Comparison of ENCODE assay signal across 23 mouse cellular contexts in genomic region chr13:42073285-42073684, GRCm38 (mm10). TPM values are rescaled to one million over a fixed set of nuclear protein-coding genes. Genes with fewer than 3 reads are reported as not detected.
DNase-seq lines count a peak whose midpoint lies in the region; ATAC-seq and TF ChIP-seq lines count a peak whose summit lies in the region.
"Had no signal": no experiment of that assay in that cellular context is flagged by ENCODE, and none has a peak within 500 bp of the region (broad histone marks: within the 10 kb centered on the region; RNA-seq: fewer than 3 reads in every experiment).

No protein-coding gene starts in this region.

- 69% methylated on average over 6 of the region's 6 CpGs for WGBS in liver, adult 2 months
- WGBS in liver, embryonic 11.5 days: 68% methylated on average over 6 of the region's 6 CpGs
- WGBS in midbrain, postnatal 0 days: 83% methylated on average over 6 of the region's 6 CpGs

- peaks cover 5% of the 10 kb centered on the region; the same call in 1 of the 2 replicates for H3K4me1 ChIP-seq in liver, adult 2 months (ENCODE audit: control insufficient read depth, insufficient read depth, low read length)
- H3K4me1 ChIP-seq in liver, embryonic 11.5 days (replicated peaks; ENCODE audit: control insufficient read depth, insufficient read depth, low read length): peaks cover 25% of the 10 kb centered on the region
- 0 out of 2 replicates have a peak, but pooled peaks cover 3% of the 10 kb centered on the region for H3K4me1 ChIP-seq in midbrain, postnatal 0 days (ENCODE audit: insufficient read depth, low read length)
- H3K4me1 ChIP-seq: forebrain, embryonic 13.5 days had no signal

- H3K79me2 ChIP-seq in liver, adult 2 months (ENCODE audit: control insufficient read depth, insufficient read depth, low read length): peaks cover 41% of the 10 kb centered on the region; the same call in 1 of the 2 replicates

- no peaks in the 10 kb centered on the region for H3K9me3 ChIP-seq in liver, embryonic 11.5 days (ENCODE audit: control insufficient read depth, low read length)
- no peaks in the 10 kb centered on the region for H3K9me3 ChIP-seq in midbrain, postnatal 0 days (ENCODE audit: low read length)
- H3K9me3 ChIP-seq: embryonic facial prominence, embryonic 10.5 days; forebrain, embryonic 13.5 days; heart, embryonic 10.5 days; heart, embryonic 15.5 days; hindbrain, embryonic 10.5 days had no signal

- no peak for ATAC-seq in liver, embryonic 11.5 days (replicated peaks; ENCODE audit: low FRiP score)
- peak; percentile 50 for ATAC-seq in granulocyte monocyte progenitor cell, adult 5-6 weeks (replicated peaks; ENCODE audit: poor library complexity, severe bottlenecking)
- ATAC-seq in megakaryocyte progenitor cell, adult 5-6 weeks (replicated peaks; ENCODE audit: poor library complexity): 0 out of 2 replicates have a peak, but pooled peaks have one; percentile 29
- no peak for ATAC-seq in midbrain, postnatal 0 days (ENCODE audit: low FRiP score)
- ATAC-seq: forebrain, embryonic 13.5 days; forebrain, postnatal 0 days had no signal

- no peak overlapping the region for H3K27ac ChIP-seq in liver, adult 2 months (replicated peaks; ENCODE audit: insufficient read depth, low read depth, low read length)
- H3K27ac ChIP-seq in liver, embryonic 11.5 days (ENCODE audit: low read depth, low read length): no peak overlapping the region
- H3K27ac ChIP-seq in midbrain, postnatal 0 days (ENCODE audit: low read depth, low read length): no peak overlapping the region
- H3K27ac ChIP-seq: embryonic facial prominence, embryonic 10.5 days; forebrain, embryonic 13.5 days; heart, embryonic 10.5 days; heart, embryonic 15.5 days; hindbrain, embryonic 10.5 days; hindbrain, embryonic 14.5 days had no signal

- H3K36me3 ChIP-seq in liver, adult 2 months (ENCODE audit: control insufficient read depth, insufficient read depth, low read length): peaks cover 2% of the 10 kb centered on the region; the same call in 1 of the 2 replicates
- peaks cover 3% of the 10 kb centered on the region; the same call in 1 of the 2 replicates for H3K36me3 ChIP-seq in liver, embryonic 11.5 days (ENCODE audit: control insufficient read depth, insufficient read depth, low read length)
- H3K36me3 ChIP-seq in midbrain, postnatal 0 days (ENCODE audit: insufficient read depth, low read length): no peaks in the 10 kb centered on the region

- H3K27me3 ChIP-seq in liver, adult 2 months (ENCODE audit: control insufficient read depth, insufficient read depth, low read length): no peaks in the 10 kb centered on the region
- no peaks in the 10 kb centered on the region for H3K27me3 ChIP-seq in liver, embryonic 11.5 days (replicated peaks; ENCODE audit: control insufficient read depth, insufficient read depth, low read length)
- H3K27me3 ChIP-seq in midbrain, postnatal 0 days (ENCODE audit: insufficient read depth, low read length): no peaks in the 10 kb centered on the region
- H3K27me3 ChIP-seq: forebrain, embryonic 13.5 days; heart, embryonic 15.5 days had no signal

- TF ChIP-seq POLR2A in liver, adult 2 months (IDR thresholded peaks at IDR 0.05; ENCODE audit: extremely low read depth, insufficient read depth, low read length): no peak

- TF ChIP-seq CTCF in liver, adult 2 months (IDR thresholded peaks at IDR 0.05; ENCODE audit: low read depth, low read length): no peak
- no peak for TF ChIP-seq CTCF in midbrain, postnatal 0 days (IDR thresholded peaks at IDR 0.05)

- no peak overlapping the region for H3K9ac ChIP-seq in liver, adult 2 months (ENCODE audit: low read depth, low read length)
- H3K9ac ChIP-seq in liver, embryonic 11.5 days (ENCODE audit: low read depth, low read length): no peak overlapping the region
- H3K9ac ChIP-seq in midbrain, postnatal 0 days (replicated peaks; ENCODE audit: low read length, poor library complexity, severe bottlenecking): no peak overlapping the region
- H3K9ac ChIP-seq: forebrain, embryonic 13.5 days; forebrain, postnatal 0 days; heart, embryonic 15.5 days; hindbrain, embryonic 14.5 days had no signal

- no peak overlapping the region for H3K4me3 ChIP-seq in liver, adult 2 months (ENCODE audit: insufficient read depth, low read depth, low read length)
- H3K4me3 ChIP-seq in liver, embryonic 11.5 days (ENCODE audit: low read depth, low read length): no peak overlapping the region
- H3K4me3 ChIP-seq in midbrain, postnatal 0 days (ENCODE audit: low read depth, low read length): no peak overlapping the region
- H3K4me3 ChIP-seq: embryonic facial prominence, embryonic 10.5 days; forebrain, embryonic 13.5 days; heart, embryonic 10.5 days; heart, embryonic 15.5 days; hindbrain, embryonic 10.5 days had no signal

- DNase-seq in liver, adult 2 months (ENCODE audit: extremely low read depth, low read depth, low spot score): peak; percentile 36
- DNase-seq in liver, embryonic 11.5 days (ENCODE audit: low spot score): no peak
- DNase-seq in lung, postnatal 10 days: peak; percentile 22
- DNase-seq in lung, postnatal 4 days: no peak
- DNase-seq in midbrain, postnatal 0 days (ENCODE audit: low spot score): no peak
- DNase-seq in thymus, postnatal 36 days: no peak
- DNase-seq: adrenal gland, adult 2 months; adrenal gland, postnatal 25 days; cerebellum, adult 18-20 months; cerebellum, adult 9-11 months; cerebellum, postnatal 36 days; forebrain, postnatal 0 days; gastrocnemius, postnatal 14 days; heart, adult 18-20 months; heart, postnatal 14 days had no signal

- no peak overlapping the region for H3K4me2 ChIP-seq in liver, embryonic 11.5 days
- H3K4me2 ChIP-seq in midbrain, postnatal 0 days (ENCODE audit: low read depth, low read length, poor library complexity, severe bottlenecking): no peak overlapping the region
- H3K4me2 ChIP-seq: forebrain, embryonic 13.5 days; heart, embryonic 15.5 days; hindbrain, embryonic 14.5 days had no signal

RNA-seq across cellular contexts. Expression of gene Hivep1, which starts 21.5 kb away (rescaled TPM):
- 3.5 and 5.1 TPM in 2 replicates for total RNA-seq in liver, adult 2 months (2014; rRNA removed)
- 7.0 and 9.0 TPM in 2 replicates for polyA plus RNA-seq in liver, adult 2 months (2012; rRNA removed)
- 4.7 and 6.7 TPM in 2 replicates for polyA plus RNA-seq in liver, embryonic 11.5 days (2014; fragmentation: Nextera tagmentation; extraction: Ambion mirVana)
- 40.4 and 52.8 TPM in 2 replicates for total RNA-seq in granulocyte monocyte progenitor cell, adult 5-6 weeks (2014; fragmentation: Nextera tagmentation)
- 7.2 and 8.9 TPM in 2 replicates for total RNA-seq in granulocyte monocyte progenitor cell, adult 5-6 weeks (2017)
- 36.8 and 40.9 TPM in 2 replicates for total RNA-seq in megakaryocyte progenitor cell, adult 5-6 weeks (2015)
- total RNA-seq in megakaryocyte progenitor cell, adult 5-6 weeks (2017): 10.8 and 13.8 TPM in 2 replicates
- total RNA-seq in midbrain, postnatal 0 days (2014; rRNA removed): 37.2 and 38.0 TPM in 2 replicates
- 13.8 and 19.5 TPM in 2 replicates for polyA plus RNA-seq in midbrain, postnatal 0 days (2015; fragmentation: Nextera tagmentation; extraction: Ambion mirVana)

Comparison
In these comparisons a context has a peak if more than half of its experiments do, and no peak if none do; other contexts are left out.
1. DNase-seq: peak in liver, adult 2 months (single experiment) and lung, postnatal 10 days (single experiment); none in liver, embryonic 11.5 days (single experiment), lung, postnatal 4 days (0 of 2), midbrain, postnatal 0 days (single experiment) and thymus, postnatal 36 days (0 of 2).
2. ATAC-seq: peak in granulocyte monocyte progenitor cell, adult 5-6 weeks (single experiment) and megakaryocyte progenitor cell, adult 5-6 weeks (single experiment); none in liver, embryonic 11.5 days (single experiment) and midbrain, postnatal 0 days (single experiment).